Mouse (Mus musculus) spleen, adult 2 months (tissue): ENCODE measurements around the gene Trmo.

Experiments used
- CTCF ChIP-seq: fragments of 200-500 bp; IDR thresholded peaks from 2 replicates; pipeline ENCODE4 v1.5.1; 2011; ENCODE audit warnings: mild to moderate bottlenecking, inconsistent platforms; ENCODE audit not compliant: insufficient read depth, insufficient read length, insufficient replicate concordance; ENCODE audit errors: extremely low read depth
- POLR2A ChIP-seq: fragments of 200-500 bp; IDR thresholded peaks from 2 replicates; pipeline ENCODE4 v1.6.1; 2011; ENCODE audit warnings: low read depth, low read length, inconsistent platforms

DNA sequence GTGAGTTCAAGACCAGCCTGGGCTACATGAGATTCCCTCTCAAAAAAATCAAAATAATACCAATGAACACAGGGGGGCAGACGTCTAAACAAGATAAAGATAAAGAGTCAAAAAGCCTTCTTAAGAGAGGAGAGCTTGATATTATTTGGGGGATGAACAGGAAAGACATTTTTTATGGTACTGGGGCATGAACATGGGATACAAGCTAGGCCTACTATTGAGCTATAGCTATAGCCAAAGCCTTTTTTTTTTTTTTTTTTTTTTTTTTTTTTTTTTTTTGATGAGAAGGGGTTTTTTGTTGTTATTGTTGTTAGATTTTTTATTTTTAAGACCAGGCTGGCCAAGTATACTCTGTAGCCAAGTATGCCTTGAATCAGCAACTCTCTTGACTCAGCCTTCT lies 22.9 kb upstream of the Trmo start:
- TF ChIP-seq POLR2A = no peak
- TF ChIP-seq CTCF = no peak
